In genomic region chr17:34077549-34077948, GRCm38 (mm10) we compare ENCODE assay signal across 8 mouse cellular contexts. TPM values are rescaled to one million over a fixed set of nuclear protein-coding genes. Genes with fewer than 3 reads are reported as not detected.
DNase-seq lines count a peak whose midpoint lies in the region; ATAC-seq and TF ChIP-seq lines count a peak whose summit lies in the region.

No protein-coding gene starts in this region.

- H3K36me3 ChIP-seq in kidney, embryonic 15.5 days, result no peaks in the 10 kb centered on the region
- no peaks in the 10 kb centered on the region for H3K36me3 ChIP-seq in myocyte (ENCODE audit: control insufficient read depth, insufficient read depth)

- H3K4me2 ChIP-seq in kidney, embryonic 15.5 days, result no peak overlapping the region
- H3K4me2 ChIP-seq in myocyte (ENCODE audit: low read depth), result peak overlapping the region; percentile 3

- DNase-seq in kidney, adult 18-20 months, result peak; percentile 75
- DNase-seq in adipocyte (ENCODE audit: low spot score), result peak; percentile 92
- DNase-seq in heart, postnatal 14 days, result peak; percentile 65 to 82
- DNase-seq in left cerebral cortex, adult 18-20 months (ENCODE audit: low spot score in 2 of 2), result peak; percentile 57 to 70
- peak; percentile 78 for DNase-seq in testis, postnatal 10 days (ENCODE audit: low spot score)

- ATAC-seq in kidney, embryonic 15.5 days (replicated peaks; ENCODE audit: low FRiP score), result no peak
- ATAC-seq in common myeloid progenitor, adult 5-6 weeks (replicated peaks; ENCODE audit: low read depth, poor library complexity, severe bottlenecking), result peak; percentile 60

- no peak overlapping the region for H3K9ac ChIP-seq in kidney, embryonic 15.5 days

- no peak overlapping the region for H3K27ac ChIP-seq in kidney, embryonic 15.5 days

- no peak for TF ChIP-seq POLR2A in myocyte (IDR thresholded peaks at IDR 0.05; ENCODE audit: insufficient read length, low read depth)

- intact Hi-C loops in heart, postnatal 14 days (cut with DNase I), result loop anchor here (1.0 kb wide), 1 partner anchor 92 kb away; no protein-coding TSS in a partner anchor

- no peaks in the 10 kb centered on the region for H3K9me3 ChIP-seq in kidney, embryonic 15.5 days (replicated peaks)

- H3K4me3 ChIP-seq in kidney, embryonic 15.5 days (replicated peaks), result no peak overlapping the region
- H3K4me3 ChIP-seq in myocyte, result no peak overlapping the region

- WGBS in kidney, embryonic 15.5 days, result 2% methylated on average over 9 of the region's 9 CpGs

- no peaks in the 10 kb centered on the region for H3K79me2 ChIP-seq in myocyte (ENCODE audit: control insufficient read depth, insufficient read depth)

- peaks cover 20% of the 10 kb centered on the region for H3K27me3 ChIP-seq in kidney, embryonic 15.5 days
- H3K27me3 ChIP-seq in myocyte (ENCODE audit: control insufficient read depth, insufficient read depth, insufficient read length), result no peaks in the 10 kb centered on the region

- 0 out of 2 replicates have a peak, but pooled peaks cover 4% of the 10 kb centered on the region for H3K4me1 ChIP-seq in kidney, embryonic 15.5 days

- no peak overlapping the region for H3ac ChIP-seq in myocyte (ENCODE audit: control insufficient read depth, insufficient read length)

TF ChIP-seq in myocyte, 11 proteins besides CTCF, POLR2A, EP300 and RAD21:
- no peak for TF ChIP-seq E2F4 (IDR thresholded peaks at IDR 0.05; ENCODE audit: insufficient read depth)
- no peak for TF ChIP-seq REST (IDR thresholded peaks at IDR 0.05; ENCODE audit: insufficient read depth, insufficient read length)
- TF ChIP-seq MYOG (IDR thresholded peaks at IDR 0.05; ENCODE audit: control insufficient read depth in 1 of 3, insufficient read depth in 1 of 3, insufficient read length in 2 of 3, low read depth in 2 of 3), result no peak
- no peak for TF ChIP-seq TCF3 (IDR thresholded peaks at IDR 0.05; ENCODE audit: insufficient read length, low read depth)
- no peak for TF ChIP-seq POLR2AphosphoS2 (IDR thresholded peaks at IDR 0.05; ENCODE audit: insufficient read length, low read depth)
- no peak for TF ChIP-seq USF1 (IDR thresholded peaks at IDR 0.05; ENCODE audit: low read depth)
- TF ChIP-seq MAX (IDR thresholded peaks at IDR 0.05; ENCODE audit: low read depth), result no peak
- no peak for TF ChIP-seq MYOD1 (IDR thresholded peaks at IDR 0.05; ENCODE audit: control insufficient read depth in 1 of 3, insufficient read length in 2 of 3, low read depth in 2 of 3)
- no peak for TF ChIP-seq CEBPB (IDR thresholded peaks at IDR 0.05; ENCODE audit: insufficient read depth, poor library complexity, severe bottlenecking)
- TF ChIP-seq TCF12 (IDR thresholded peaks at IDR 0.05; ENCODE audit: insufficient read depth, poor library complexity, severe bottlenecking), result no peak
- no peak for TF ChIP-seq SRF (IDR thresholded peaks at IDR 0.05; ENCODE audit: control insufficient read depth, insufficient read length, low read depth)
TF ChIP-seq in myocyte: peak in this region for 0.

RNA-seq across cellular contexts. Expression of gene H2-Oa, which starts 14.6 kb away (rescaled TPM):
- 0.39 and 0.64 TPM in 2 replicates for polyA plus RNA-seq in kidney, embryonic 15.5 days (2015; fragmentation: Nextera tagmentation; extraction: Ambion mirVana)
- 7.8 and 10.5 TPM in 2 replicates for total RNA-seq in common myeloid progenitor, adult 5-6 weeks (2017)
- under 1 TPM; 0.33 to 0.54 TPM for total RNA-seq in heart, postnatal 14 days (2021)
- total RNA-seq in left cerebral cortex, adult 18-20 months (2021), result not detected
- 0.07 TPM for polyA plus RNA-seq in myocyte (2012; fragmentation: generic; extraction: Trizol)

RNA-seq across cellular contexts. Expression of gene Col11a2, which starts 38.3 kb away (rescaled TPM):
- 2.2 and 6.6 TPM in 2 replicates for polyA plus RNA-seq in kidney, embryonic 15.5 days (2015; fragmentation: Nextera tagmentation; extraction: Ambion mirVana)
- total RNA-seq in common myeloid progenitor, adult 5-6 weeks (2017), result 4.1 and 10.4 TPM in 2 replicates
- total RNA-seq in heart, postnatal 14 days (2021), result 1 to 10 TPM; 1.5 to 2.7 TPM
- 10 to 100 TPM; 14.5 to 14.6 TPM for total RNA-seq in left cerebral cortex, adult 18-20 months (2021)
- 0.94 TPM for polyA plus RNA-seq in myocyte (2012; fragmentation: generic; extraction: Trizol)

RNA-seq across cellular contexts. Expression of gene H2-DMa, which starts 41.8 kb away (rescaled TPM):
- 14.8 and 15.9 TPM in 2 replicates for polyA plus RNA-seq in kidney, embryonic 15.5 days (2015; fragmentation: Nextera tagmentation; extraction: Ambion mirVana)
- 90.2 and 104 TPM in 2 replicates for total RNA-seq in common myeloid progenitor, adult 5-6 weeks (2017)
- 1 to 10 TPM; 3.5 to 4.0 TPM for total RNA-seq in heart, postnatal 14 days (2021)
- total RNA-seq in left cerebral cortex, adult 18-20 months (2021), result 10 to 100 TPM; 22.3 to 26.5 TPM
- polyA plus RNA-seq in myocyte (2012; fragmentation: generic; extraction: Trizol), result 7.2 TPM

RNA-seq across cellular contexts. Expression of gene Brd2, which starts 44.9 kb away (rescaled TPM):
- 135 and 140 TPM in 2 replicates for polyA plus RNA-seq in kidney, embryonic 15.5 days (2015; fragmentation: Nextera tagmentation; extraction: Ambion mirVana)
- total RNA-seq in common myeloid progenitor, adult 5-6 weeks (2017), result 347 and 388 TPM in 2 replicates
- 10 to 100 TPM; 93.2 to 99.4 TPM for total RNA-seq in heart, postnatal 14 days (2021)
- total RNA-seq in left cerebral cortex, adult 18-20 months (2021), result 100 to 1,000 TPM; 177 to 179 TPM
- 90.1 TPM for polyA plus RNA-seq in myocyte (2012; fragmentation: generic; extraction: Trizol)

RNA-seq across cellular contexts. Expression of gene Rxrb, which starts 45.9 kb away (rescaled TPM):
- 50.5 and 53.0 TPM in 2 replicates for polyA plus RNA-seq in kidney, embryonic 15.5 days (2015; fragmentation: Nextera tagmentation; extraction: Ambion mirVana)
- total RNA-seq in common myeloid progenitor, adult 5-6 weeks (2017), result 34.1 and 36.3 TPM in 2 replicates
- total RNA-seq in heart, postnatal 14 days (2021), result 10 to 100 TPM; 41.9 to 44.7 TPM
- 10 to 100 TPM; 80.6 to 84.1 TPM for total RNA-seq in left cerebral cortex, adult 18-20 months (2021)
- 45.8 TPM for polyA plus RNA-seq in myocyte (2012; fragmentation: generic; extraction: Trizol)

Comparison
In these comparisons a context has a peak if more than half of its experiments do, and no peak if none do; other contexts are left out.
1. RNA of gene H2-DMa, which starts 41.8 kb away (total RNA-seq): 90.2 to 104 TPM in common myeloid progenitor, adult 5-6 weeks and 22.3 to 26.5 TPM in left cerebral cortex, adult 18-20 months; 3.5 to 4.0 TPM in heart, postnatal 14 days; every median in the first group is over 4 times any median in the second.
2. Peak in every context shown above with its lines, with median percentiles within 50 percentile points of each other: DNase-seq.